Mouse (Mus musculus) CD8-positive naive resting alpha-beta T cell, adult 2 months (primary cell): ENCODE measurements around the gene 1700057G04Rik.

Experiments
- DNase-seq, 2 experiments: peaks; one replicate each; pipeline ENCODE4 v3.0.0; 2022; ENCODE audit warnings: low read depth in 2 of 2, low spot score in 2 of 2

Gene 1700057G04Rik

DNA sequence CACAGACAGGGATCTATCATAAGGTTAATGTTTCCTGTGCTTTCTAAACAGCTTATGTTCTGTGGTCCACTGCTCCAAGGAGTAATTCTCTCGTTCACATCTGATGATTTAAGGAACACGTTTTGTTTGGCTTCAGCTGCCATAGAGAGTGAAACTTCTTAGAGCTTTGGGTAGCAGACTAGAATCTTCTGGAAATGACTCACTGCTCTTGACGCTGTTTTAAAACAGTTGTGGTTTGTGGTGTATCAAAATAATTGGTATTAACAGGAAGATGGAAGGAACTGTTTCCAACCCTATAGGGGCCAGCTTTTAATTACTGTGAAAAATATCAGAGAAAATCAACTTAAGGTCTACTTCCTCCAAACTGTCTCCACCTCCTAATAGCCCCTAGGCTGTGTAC is 75.2 kb downstream of the 1700057G04Rik start:
- DNase-seq, result no peak

DNA sequence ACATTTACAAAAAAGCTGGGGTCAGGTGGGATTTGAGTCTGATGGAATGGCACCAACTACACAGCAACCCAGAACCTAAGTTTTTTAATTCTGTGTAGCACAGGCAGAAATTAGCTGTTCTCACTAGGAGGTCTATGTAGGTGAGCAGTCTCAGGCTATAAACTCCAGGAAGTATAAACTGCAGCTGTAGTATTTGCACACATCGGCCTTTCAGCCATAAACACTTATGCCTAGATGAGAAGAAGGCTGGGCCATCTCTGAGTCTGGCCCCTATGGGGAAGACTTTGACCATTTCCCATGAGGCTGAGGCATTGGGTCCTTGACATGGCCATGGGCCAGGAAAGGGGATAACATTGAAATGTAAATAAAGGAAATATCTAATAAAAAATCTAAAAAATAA is 76.7 kb downstream of the 1700057G04Rik start:
- DNase-seq, result no peak

DNA sequence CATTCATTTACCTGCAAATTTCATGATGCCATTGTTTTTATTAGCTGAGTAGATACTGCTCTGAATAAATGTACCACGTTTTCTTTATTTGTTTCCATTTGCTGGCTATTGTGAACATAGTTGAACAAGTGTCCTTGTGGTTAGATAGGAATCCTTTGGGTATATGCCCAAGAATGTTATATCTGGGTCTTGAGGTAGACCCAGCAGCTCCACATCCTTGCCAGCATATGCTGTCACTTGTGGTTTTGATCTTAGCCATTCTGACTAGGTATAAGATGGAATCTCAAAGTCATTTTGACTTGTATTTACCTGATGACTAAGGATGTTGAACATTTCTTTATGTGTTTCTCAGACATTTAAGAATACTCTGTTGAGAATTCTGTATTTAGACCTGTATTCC is 77.7 kb downstream of the 1700057G04Rik start:
- DNase-seq, result no peak

DNA sequence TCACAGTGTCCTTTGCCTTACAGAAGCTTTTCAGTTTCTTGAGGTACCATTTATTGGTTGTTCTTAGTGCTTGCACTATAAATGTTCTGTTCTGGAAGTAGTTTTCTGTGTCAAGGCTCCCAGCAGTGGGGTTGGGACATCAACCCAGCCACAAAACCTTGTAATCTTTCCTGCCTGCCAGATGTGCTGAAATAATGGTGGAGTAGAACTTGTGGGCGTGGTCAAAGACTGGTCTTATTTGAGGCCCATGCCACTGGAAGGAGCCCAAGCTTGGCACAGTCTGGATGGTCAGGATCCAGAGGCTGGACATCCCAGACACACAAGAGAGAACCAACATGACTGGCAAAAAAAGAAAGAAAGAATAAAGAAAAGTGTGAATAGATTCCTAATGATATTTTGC is 78.2 kb downstream of the 1700057G04Rik start:
- DNase-seq, result no peak

DNA sequence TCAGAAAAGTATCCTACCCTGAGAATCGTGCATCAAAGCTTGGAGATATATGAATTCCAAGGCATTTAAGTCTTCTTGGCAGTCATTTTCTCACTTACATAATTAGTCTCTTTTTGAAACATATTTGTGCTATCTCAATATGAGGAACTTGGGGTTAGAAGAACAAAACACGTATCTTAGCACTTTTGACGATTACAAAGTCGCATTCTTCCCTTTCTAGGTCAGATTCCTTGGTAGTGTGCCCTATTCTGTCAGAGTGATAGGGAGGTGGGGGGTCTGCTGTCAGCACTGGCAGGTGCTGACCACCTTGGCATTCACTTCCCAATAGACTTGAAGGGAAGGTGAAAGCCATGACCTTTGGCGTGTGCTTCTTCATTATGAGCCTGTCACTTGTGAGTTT is 93.5 kb downstream of the 1700057G04Rik start:
- no peak for DNase-seq
